Mouse (Mus musculus) left cerebral cortex, postnatal 25 days (tissue): ENCODE results near the gene Becn1. TPM values are rescaled to one million over a fixed set of nuclear protein-coding genes. Genes with fewer than 3 reads are reported as not detected.
A peak's percentile ranks its signal among the peaks of the same experiment; 100 is the strongest.

Experiments
- DNase-seq, 2 experiments: peaks; one replicate each; pipeline ENCODE4 v3.0.0; 2022; ENCODE audit warnings: low spot score in 2 of 2, mixed read lengths in 1 of 2
- intact Hi-C: fragments of 180-260 bp; cut with DNase I; formaldehyde crosslinking; loops from one replicate; pipeline ENCODE4 v1.15.1; 2025
- total RNA-seq, 2 experiments: library from RNA; stranded (reverse); gene quantifications; 2 replicates each; pipeline ENCODE4 v1.2.3; 2021

Gene Becn1
- total RNA-seq, 2 experiments from 2014 or later = 213 to 229 TPM

- peak in 1 of 2 experiments; percentile 12 for DNase-seq
- intact Hi-C loops = loop anchor here (1.0 kb wide), 1 partner anchor 126 kb away; the partner anchor contains the start of gene Rpl27
Measured at GRCm38 (mm10) chr11:101316501-101316917, 14.4 kb upstream of the Becn1 start.

- intact Hi-C loops = loop anchor here (1.0 kb wide), 1 partner anchor 126 kb away; the partner anchor contains the start of gene Rpl27
Measured at GRCm38 (mm10) chr11:101315665-101316500, 13.8 kb upstream of the Becn1 start, which contains the start of gene Psme3. Gene Psme3, plus strand, starts transcription at chr11:101316213.

GRCm38 (mm10) chr11:101315082-101315650, 13.1 kb upstream of the Becn1 start:
- intact Hi-C loops = no loop called here
- DNase-seq = no peak

More at GRCm38 (mm10) chr11:101315665-101316500, 13.8 kb upstream of the Becn1 start, which contains the start of gene Psme3:
- peak; percentile 96 to 98 for DNase-seq

GRCm38 (mm10) chr11:101314567-101314966, 12.5 kb upstream of the Becn1 start:
- DNase-seq = no peak

GRCm38 (mm10) chr11:101312150-101312549, 10.1 kb upstream of the Becn1 start:
- intact Hi-C loops = no loop called here
- DNase-seq = no peak

More at GRCm38 (mm10) chr11:101314567-101314966, 12.5 kb upstream of the Becn1 start:
- intact Hi-C loops = no loop called here

GRCm38 (mm10) chr11:101311083-101311482, 9.0 kb upstream of the Becn1 start:
- no peak for DNase-seq
- intact Hi-C loops = no loop called here

- DNase-seq = no peak
- intact Hi-C loops = no loop called here
Measured at GRCm38 (mm10) chr11:101307744-101308143, 5.7 kb upstream of the Becn1 start.

GRCm38 (mm10) chr11:101301299-101302003, 635 bp downstream of the Becn1 start:
- DNase-seq = no peak
- intact Hi-C loops = loop anchor here (2.0 kb wide), 1 partner anchor 89 kb away; no protein-coding TSS in a partner anchor

- intact Hi-C loops = no loop called here
- no peak for DNase-seq
Measured at GRCm38 (mm10) chr11:101300881-101301280, 1.2 kb downstream of the Becn1 start.

GRCm38 (mm10) chr11:101295191-101295590, 6.9 kb downstream of the Becn1 start:
- intact Hi-C loops = no loop called here
- no peak for DNase-seq

- DNase-seq = no peak
- intact Hi-C loops = no loop called here
Measured at GRCm38 (mm10) chr11:101291231-101291630, 10.9 kb downstream of the Becn1 start.

GRCm38 (mm10) chr11:101287306-101287705, 14.8 kb downstream of the Becn1 start:
- peak in 1 of 2 experiments; percentile 32 for DNase-seq
- intact Hi-C loops = no loop called here

- intact Hi-C loops = no loop called here
- no peak for DNase-seq
Measured at GRCm38 (mm10) chr11:101283805-101284204, 18.3 kb downstream of the Becn1 start.

- intact Hi-C loops = no loop called here
Measured at GRCm38 (mm10) chr11:101282896-101283295, 19.2 kb downstream of the Becn1 start.

GRCm38 (mm10) chr11:101280837-101281236, 21.2 kb downstream of the Becn1 start:
- intact Hi-C loops = no loop called here
- DNase-seq = no peak

More at GRCm38 (mm10) chr11:101282896-101283295, 19.2 kb downstream of the Becn1 start:
- DNase-seq = no peak

- no peak for DNase-seq
- intact Hi-C loops = loop anchor here (2.0 kb wide), 1 partner anchor 20 kb away; no protein-coding TSS in a partner anchor
Measured at GRCm38 (mm10) chr11:101279193-101279569, 22.9 kb downstream of the Becn1 start.

- intact Hi-C loops = loop anchor here (2.0 kb wide), 1 partner anchor 20 kb away; no protein-coding TSS in a partner anchor
- DNase-seq = peak; percentile 85 to 93
Measured at GRCm38 (mm10) chr11:101278223-101279192, 23.6 kb downstream of the Becn1 start, which contains the start of the genes Cntd1 and Coa3. Gene Cntd1, plus strand, starts transcription at chr11:101279012. Gene Coa3, minus strand, starts transcription at chr11:101279114.
